Mouse (Mus musculus) megakaryocyte, embryonic 14.5 days (primary cell): ENCODE measurements around the gene Nup153.

ENCODE experiments used
- FLI1 ChIP-seq: IDR thresholded peaks from 2 replicates; pipeline ENCODE4 v1.6.1; 2012; ENCODE audit warnings: low read length, inconsistent platforms, mixed read lengths
- GATA1 ChIP-seq: IDR thresholded peaks from 3 replicates; pipeline ENCODE4 v1.6.1; 2012; ENCODE audit warnings: mixed read lengths, low read length, inconsistent platforms, borderline replicate concordance

- TF ChIP-seq GATA1 (no peak), FLI1 (no peak)
Observed at GRCm38 (mm10) chr13:46759281-46759809, 31.6 kb upstream of the Nup153 start.
